Mouse (Mus musculus) left cerebral cortex, postnatal 36 days (tissue): ENCODE measurements around the gene Ifnz. TPM values are rescaled to one million over a fixed set of nuclear protein-coding genes. Genes with fewer than 3 reads are reported as not detected.

Source experiments
- total RNA-seq, 2 experiments: library from RNA; stranded (reverse); gene quantifications; 2 replicates each; pipeline ENCODE4 v1.2.3; 2021

Ifnz gene
- total RNA-seq, 2 experiments from 2014 or later: not detected

Other genes starting within 250 kb of the Ifnz start
- gene Ifna15, start 223.9 kb upstream of the Ifnz start, total RNA-seq: not detected
- not detected for gene Ifna14, start 210.3 kb upstream of the Ifnz start, total RNA-seq
- gene Ifna9, start 189.7 kb upstream of the Ifnz start, total RNA-seq: not detected
- not detected for gene Ifna12, start 178.8 kb upstream of the Ifnz start, total RNA-seq
- not detected for gene C87499, start 147.7 kb upstream of the Ifnz start, total RNA-seq
- gene Ifna13, start 137.7 kb upstream of the Ifnz start, total RNA-seq: not detected
- not detected for gene Ifna16, start 105.2 kb upstream of the Ifnz start, total RNA-seq
- not detected for gene Ifna2, start 98.2 kb upstream of the Ifnz start, total RNA-seq
- gene Ifnab, start 90.8 kb upstream of the Ifnz start, total RNA-seq: not detected
- 1 to 10 TPM in 1 of 2 experiments, under 1 TPM in 1; 0.66 to 1.5 TPM for gene Gm26566, start 60.3 kb upstream of the Ifnz start, total RNA-seq
- gene Klhl9, start 59.7 kb upstream of the Ifnz start, total RNA-seq: 100 to 1,000 TPM in 1 of 2 experiments, 10 to 100 TPM in 1; 92.7 to 101 TPM
- gene Gm13271, start 27.3 kb upstream of the Ifnz start, total RNA-seq: not detected
- not detected for gene Gm13283, start 22.0 kb upstream of the Ifnz start, total RNA-seq
- gene Gm13290, start 8.3 kb upstream of the Ifnz start, total RNA-seq: not detected
- not detected for gene Gm13289, start 5.2 kb upstream of the Ifnz start, total RNA-seq
- gene Gm13272, start 2.3 kb upstream of the Ifnz start, total RNA-seq: not detected
- gene Gm13276, start 3.6 kb downstream of the Ifnz start, total RNA-seq: not detected
- not detected for gene Gm13277, start 6.5 kb downstream of the Ifnz start, total RNA-seq
- not detected for gene Gm13278, start 9.4 kb downstream of the Ifnz start, total RNA-seq
- gene Gm13275, start 12.4 kb downstream of the Ifnz start, total RNA-seq: not detected
- not detected for gene Gm13279, start 15.3 kb downstream of the Ifnz start, total RNA-seq
- gene Gm13285, start 17.5 kb downstream of the Ifnz start, total RNA-seq: not detected
- gene Gm13287, start 21.1 kb downstream of the Ifnz start, total RNA-seq: not detected
- gene Gm13288, start 23.4 kb downstream of the Ifnz start, total RNA-seq: not detected
- not detected for gene Ifna7, start 34.1 kb downstream of the Ifnz start, total RNA-seq
- gene Ifna11, start 37.8 kb downstream of the Ifnz start, total RNA-seq: not detected
- not detected for gene Ifna6, start 45.3 kb downstream of the Ifnz start, total RNA-seq
- not detected for gene Ifna5, start 53.4 kb downstream of the Ifnz start, total RNA-seq
- not detected for gene Ifna4, start 59.7 kb downstream of the Ifnz start, total RNA-seq
- gene Ifna1, start 68.0 kb downstream of the Ifnz start, total RNA-seq: not detected
- not detected for gene Ifne, start 98.1 kb downstream of the Ifnz start, total RNA-seq